Mouse (Mus musculus) brain, embryonic 14.5 days (tissue): ENCODE data around the gene Slc38a1.

Source experiments
- CTCF ChIP-seq: fragments of 200-500 bp; IDR thresholded peaks from 2 replicates; pipeline ENCODE4 v1.5.1; 2012; ENCODE audit warnings: inconsistent platforms, mild to moderate bottlenecking, moderate library complexity, borderline replicate concordance; ENCODE audit not compliant: insufficient read depth, insufficient read length; ENCODE audit errors: extremely low read depth
- POLR2A ChIP-seq: fragments of 200-500 bp; IDR thresholded peaks from 2 replicates; pipeline ENCODE4 v1.6.1; 2012; ENCODE audit warnings: mild to moderate bottlenecking, inconsistent platforms, borderline replicate concordance; ENCODE audit not compliant: poor library complexity, insufficient read depth, insufficient read length, severe bottlenecking; ENCODE audit errors: extremely low read depth

GRCm38 (mm10) chr15:96690829-96691228 is 48.1 kb upstream of the Slc38a1 start:
- no peak for TF ChIP-seq CTCF
- no peak for TF ChIP-seq POLR2A
